Comparison of ENCODE assay signal across 12 mouse cellular contexts in genomic region chr11:54961921-54962320, GRCm38 (mm10). TPM values are rescaled to one million over a fixed set of nuclear protein-coding genes. Genes with fewer than 3 reads are reported as not detected.
DNase-seq lines count a peak whose midpoint lies in the region; ATAC-seq and TF ChIP-seq lines count a peak whose summit lies in the region.
"Had no signal": no experiment of that assay in that cellular context is flagged by ENCODE, and none has a peak within 500 bp of the region (broad histone marks: within the 10 kb centered on the region; RNA-seq: fewer than 3 reads in every experiment).

No protein-coding gene starts in this region.

- no peak for ATAC-seq in kidney, embryonic 16.5 days (ENCODE audit: low FRiP score, low TSS enrichment)
- ATAC-seq in intestine, embryonic 16.5 days = no peak
- no peak for ATAC-seq in liver, embryonic 12.5 days

- H3K9ac ChIP-seq in kidney, embryonic 16.5 days (replicated peaks; ENCODE audit: low read length) = no peak overlapping the region
- no peak overlapping the region; the same call in 1 of the 2 replicates for H3K9ac ChIP-seq in ES-Bruce4 (ENCODE audit: low read depth, poor library complexity, severe bottlenecking)
- H3K9ac ChIP-seq in intestine, embryonic 16.5 days (ENCODE audit: low read depth, low read length) = peak overlapping the region; percentile 56; the same call in 1 of the 2 replicates
- no peak overlapping the region for H3K9ac ChIP-seq in liver, embryonic 12.5 days
- H3K9ac ChIP-seq: liver, embryonic 14.5 days had no signal

- TF ChIP-seq EP300 in ES-Bruce4 (IDR thresholded peaks at IDR 0.05; ENCODE audit: insufficient read depth, low read depth, low read length) = no peak

- H3K4me2 ChIP-seq in kidney, embryonic 16.5 days (replicated peaks; ENCODE audit: low read depth, low read length) = peak overlapping the region; percentile 37; the same call in 1 of the 2 replicates
- H3K4me2 ChIP-seq in intestine, embryonic 16.5 days (ENCODE audit: low read depth, low read length) = peak overlapping the region; percentile 37
- H3K4me2 ChIP-seq in liver, embryonic 12.5 days = no peak overlapping the region

- DNase-seq in cerebellum, postnatal 10 days = peak; percentile 52 to 63
- no peak for DNase-seq in cerebellum, adult 18-20 months
- no peak for DNase-seq in kidney, postnatal 10 days
- no peak for DNase-seq in right cerebral cortex, adult 18-20 months
- DNase-seq: cerebellum, adult 8-10 months; midbrain, embryonic 14.5 days had no signal

- H3K4me3 ChIP-seq in kidney, embryonic 16.5 days (ENCODE audit: low read length) = no peak overlapping the region
- no peak overlapping the region for H3K4me3 ChIP-seq in ES-Bruce4 (ENCODE audit: low read depth, low read length)
- H3K4me3 ChIP-seq in intestine, embryonic 16.5 days (ENCODE audit: low read length) = 0 out of 2 replicates have a peak overlapping the region, but pooled peaks have one; percentile 9
- no peak overlapping the region for H3K4me3 ChIP-seq in liver, embryonic 12.5 days
- H3K4me3 ChIP-seq: erythroblast, embryonic 14.5 days had no signal

- H3K9me3 ChIP-seq in kidney, embryonic 16.5 days (ENCODE audit: low read length) = no peaks in the 10 kb centered on the region
- no peaks in the 10 kb centered on the region for H3K9me3 ChIP-seq in ES-Bruce4 (replicated peaks; ENCODE audit: control insufficient read depth, insufficient read depth, low read length, poor library complexity, severe bottlenecking)
- H3K9me3 ChIP-seq in intestine, embryonic 16.5 days (ENCODE audit: control insufficient read depth, low read length) = no peaks in the 10 kb centered on the region
- no peaks in the 10 kb centered on the region for H3K9me3 ChIP-seq in liver, embryonic 12.5 days (replicated peaks)

- WGBS in kidney, embryonic 16.5 days = 66% methylated on average over 3 of the region's 3 CpGs
- 48% methylated on average over 3 of the region's 3 CpGs for WGBS in intestine, embryonic 16.5 days
- 33% methylated on average over 3 of the region's 3 CpGs for WGBS in liver, embryonic 12.5 days (ENCODE audit: insufficient replicate concordance)

- 0 out of 2 replicates have a peak, but pooled peaks cover 10% of the 10 kb centered on the region for H3K4me1 ChIP-seq in kidney, embryonic 16.5 days (ENCODE audit: insufficient read depth, low read length)
- peaks cover 20% of the 10 kb centered on the region for H3K4me1 ChIP-seq in ES-Bruce4 (ENCODE audit: control insufficient read depth, insufficient read depth, low read length)
- peaks cover 30% of the 10 kb centered on the region for H3K4me1 ChIP-seq in intestine, embryonic 16.5 days (ENCODE audit: control insufficient read depth, insufficient read depth, low read length)
- peaks cover 56% of the 10 kb centered on the region for H3K4me1 ChIP-seq in liver, embryonic 12.5 days

- H3K27ac ChIP-seq in kidney, embryonic 16.5 days (ENCODE audit: low read length) = no peak overlapping the region
- peak overlapping the region; percentile 15; the same call in 1 of the 2 replicates for H3K27ac ChIP-seq in ES-Bruce4 (ENCODE audit: insufficient read depth, low read length)
- H3K27ac ChIP-seq in intestine, embryonic 16.5 days (ENCODE audit: low read length) = peak overlapping the region; percentile 74; the same call in 1 of the 2 replicates
- H3K27ac ChIP-seq in liver, embryonic 12.5 days = no peak overlapping the region
- H3K27ac ChIP-seq: liver, embryonic 14.5 days had no signal

- TF ChIP-seq POLR2A in ES-Bruce4 (IDR thresholded peaks at IDR 0.05; ENCODE audit: insufficient read depth, low read length) = no peak

- H3K27me3 ChIP-seq in kidney, embryonic 16.5 days (ENCODE audit: insufficient read depth, low read length) = no peaks in the 10 kb centered on the region
- H3K27me3 ChIP-seq in ES-Bruce4 (ENCODE audit: control insufficient read depth, insufficient read depth, low read length, poor library complexity, severe bottlenecking) = no peaks in the 10 kb centered on the region
- no peaks in the 10 kb centered on the region for H3K27me3 ChIP-seq in intestine, embryonic 16.5 days (replicated peaks; ENCODE audit: control insufficient read depth, insufficient read depth, low read length)
- no peaks in the 10 kb centered on the region for H3K27me3 ChIP-seq in liver, embryonic 12.5 days (replicated peaks)

- TF ChIP-seq CTCF in ES-Bruce4 (IDR thresholded peaks at IDR 0.05; ENCODE audit: low read depth, low read length) = no peak

- no peaks in the 10 kb centered on the region for H3K36me3 ChIP-seq in kidney, embryonic 16.5 days (ENCODE audit: insufficient read depth, low read length)
- no peaks in the 10 kb centered on the region for H3K36me3 ChIP-seq in ES-Bruce4 (ENCODE audit: control insufficient read depth, insufficient read depth, low read length, poor library complexity, severe bottlenecking)
- H3K36me3 ChIP-seq in intestine, embryonic 16.5 days (ENCODE audit: control insufficient read depth, insufficient read depth, low read length) = no peaks in the 10 kb centered on the region
- no peaks in the 10 kb centered on the region for H3K36me3 ChIP-seq in liver, embryonic 12.5 days

RNA-seq across cellular contexts. Expression of gene Tnip1, which starts 0.8 kb away (rescaled TPM):
- polyA plus RNA-seq in kidney, embryonic 16.5 days (2015; fragmentation: Nextera tagmentation; extraction: Ambion mirVana) = 20.2 and 22.0 TPM in 2 replicates
- 33.2 and 42.6 TPM in 2 replicates for polyA plus RNA-seq in ES-Bruce4 (2011; ENCODE audit: insufficient read depth, insufficient read length, low read depth, missing spikeins)
- polyA plus RNA-seq in intestine, embryonic 16.5 days (2015; fragmentation: Nextera tagmentation; extraction: Ambion mirVana) = 27.2 and 28.1 TPM in 2 replicates
- 7.4 and 7.6 TPM in 2 replicates for polyA plus RNA-seq in liver, embryonic 12.5 days (2016; fragmentation: Nextera tagmentation; extraction: Ambion mirVana)

RNA-seq across cellular contexts. Expression of gene Gpx3, which starts 59.7 kb away (rescaled TPM):
- polyA plus RNA-seq in kidney, embryonic 16.5 days (2015; fragmentation: Nextera tagmentation; extraction: Ambion mirVana) = 262 and 297 TPM in 2 replicates
- 50.8 and 52.4 TPM in 2 replicates for polyA plus RNA-seq in ES-Bruce4 (2011; ENCODE audit: insufficient read depth, insufficient read length, low read depth, missing spikeins)
- polyA plus RNA-seq in intestine, embryonic 16.5 days (2015; fragmentation: Nextera tagmentation; extraction: Ambion mirVana) = 511 and 784 TPM in 2 replicates
- 30.9 and 32.9 TPM in 2 replicates for polyA plus RNA-seq in liver, embryonic 12.5 days (2016; fragmentation: Nextera tagmentation; extraction: Ambion mirVana)

Comparison
In these comparisons a context has a peak if more than half of its experiments do, and no peak if none do; other contexts are left out.
1. DNase-seq: peak in cerebellum, postnatal 10 days (2 of 2); none in cerebellum, adult 18-20 months (0 of 2), kidney, postnatal 10 days (single experiment) and right cerebral cortex, adult 18-20 months (single experiment).
2. H3K27ac ChIP-seq: peak in ES-Bruce4 (single experiment) and intestine, embryonic 16.5 days (single experiment); none in kidney, embryonic 16.5 days (single experiment) and liver, embryonic 12.5 days (single experiment).